Mouse (Mus musculus) frontal cortex, adult 2 months (tissue): Measurements from ENCODE around the gene Gm20388. TPM values are rescaled to one million over a fixed set of nuclear protein-coding genes. Genes with fewer than 3 reads are reported as not detected.

Experiments used
- DNase-seq, 2 experiments: peaks; one replicate each; pipeline ENCODE4 v3.0.0; 2022; ENCODE audit warnings: low spot score in 1 of 2; ENCODE audit errors: extremely low spot score in 1 of 2
- polyA plus RNA-seq: library from polyadenylated mRNA; depleted of rRNA; stranded (reverse); fragments of >200 nt; gene quantifications from 2 replicates; pipeline ENCODE4 v1.2.3, GENCODE M21; 2012

Gene Gm20388
- polyA plus RNA-seq, 1 experiment = 22.2 TPM

DNA sequence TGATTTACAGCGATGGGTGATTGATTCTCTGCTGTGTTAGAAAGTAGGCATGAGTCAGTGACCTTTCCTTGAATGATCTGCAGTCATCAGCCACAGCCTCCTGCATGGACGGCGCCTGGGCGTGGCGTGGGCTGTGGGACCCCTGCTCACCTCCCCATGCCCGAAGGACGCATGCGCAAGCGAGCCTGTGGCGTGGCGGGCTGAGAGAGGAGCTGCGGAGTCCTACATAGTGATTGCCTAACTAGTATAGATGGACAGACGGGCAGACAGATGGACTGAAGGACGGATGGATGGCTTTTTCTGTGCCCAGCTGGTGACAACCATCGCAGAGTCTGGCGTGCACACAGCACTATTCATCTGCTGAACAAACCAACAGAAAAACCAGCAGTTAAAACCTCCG lies 1106.0 kb downstream of the Gm20388 start:
- DNase-seq = peak in 1 of 2 experiments; percentile 3

DNA sequence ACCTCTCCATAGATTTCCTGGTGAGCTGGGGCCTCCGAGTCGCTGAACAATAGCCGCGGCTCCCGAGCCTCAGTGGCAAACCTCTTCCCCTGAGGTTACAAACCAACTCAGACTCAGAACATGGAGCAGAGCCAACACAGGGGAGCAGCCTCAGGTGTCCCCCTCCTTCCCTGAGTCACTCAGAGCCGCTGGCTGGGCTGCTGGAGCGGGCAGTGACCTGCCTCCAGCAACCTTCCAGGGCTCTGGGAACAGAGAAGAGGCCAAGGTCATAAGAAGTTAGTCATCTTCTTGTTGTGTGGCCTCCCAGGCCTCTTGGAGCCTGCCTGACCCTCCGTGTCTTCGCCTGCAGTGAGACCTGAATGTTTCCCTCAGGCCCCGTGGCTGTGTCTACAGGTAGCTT lies 1107.6 kb downstream of the Gm20388 start:
- no peak for DNase-seq

DNA sequence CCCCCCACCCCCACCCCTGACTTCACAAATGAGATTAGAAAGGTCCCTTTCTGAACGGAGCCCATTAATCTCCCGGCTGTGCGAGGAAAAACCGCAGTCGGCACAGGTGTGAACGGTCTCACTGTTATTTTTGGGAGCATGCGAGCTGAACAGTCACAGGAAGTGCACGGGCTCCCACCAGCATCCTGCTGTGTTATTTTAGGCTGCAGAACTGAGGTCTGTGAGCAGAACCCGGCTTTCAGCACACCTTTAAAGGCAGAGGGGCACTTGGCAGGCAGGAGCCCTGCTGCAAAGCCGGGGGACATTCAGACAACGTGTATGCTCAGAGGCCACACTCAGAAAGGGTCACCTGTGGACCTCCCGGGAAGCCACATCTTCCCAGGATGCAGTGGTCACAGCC lies 1110.8 kb downstream of the Gm20388 start:
- no peak for DNase-seq

GRCm38 (mm10) chr8:121023003-121023402 lies 1112.4 kb downstream of the Gm20388 start:
- DNase-seq = no peak

- DNase-seq = no peak
These were observed 1113.1 kb downstream of the Gm20388 start for GRCm38 (mm10) chr8:121023736-121024135.

- no peak for DNase-seq
These were observed 1114.8 kb downstream of the Gm20388 start for GRCm38 (mm10) chr8:121025486-121025885.

- no peak for DNase-seq
These were observed 1117.1 kb downstream of the Gm20388 start for GRCm38 (mm10) chr8:121027787-121028186.

DNA sequence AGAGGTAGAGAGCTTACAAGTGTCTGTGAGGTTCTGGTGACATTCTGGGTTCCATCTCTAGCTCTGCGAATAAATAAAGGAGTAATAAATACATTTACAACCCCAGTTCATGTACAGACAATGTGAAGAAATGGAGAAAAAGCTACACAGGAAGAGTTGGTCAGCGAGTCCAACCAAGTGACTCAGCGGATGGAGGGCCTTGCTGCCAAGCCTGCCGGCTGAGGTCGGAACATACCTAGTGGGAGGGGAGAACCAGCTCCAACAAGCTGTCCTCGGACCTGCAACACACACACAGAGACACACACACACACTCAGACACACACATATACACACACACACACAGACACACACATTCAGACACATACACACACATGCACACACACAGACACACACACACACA lies 1118.4 kb downstream of the Gm20388 start:
- no peak for DNase-seq

GRCm38 (mm10) chr8:121030496-121031040 lies 1119.9 kb downstream of the Gm20388 start:
- DNase-seq = peak in 1 of 2 experiments; percentile 13

DNA sequence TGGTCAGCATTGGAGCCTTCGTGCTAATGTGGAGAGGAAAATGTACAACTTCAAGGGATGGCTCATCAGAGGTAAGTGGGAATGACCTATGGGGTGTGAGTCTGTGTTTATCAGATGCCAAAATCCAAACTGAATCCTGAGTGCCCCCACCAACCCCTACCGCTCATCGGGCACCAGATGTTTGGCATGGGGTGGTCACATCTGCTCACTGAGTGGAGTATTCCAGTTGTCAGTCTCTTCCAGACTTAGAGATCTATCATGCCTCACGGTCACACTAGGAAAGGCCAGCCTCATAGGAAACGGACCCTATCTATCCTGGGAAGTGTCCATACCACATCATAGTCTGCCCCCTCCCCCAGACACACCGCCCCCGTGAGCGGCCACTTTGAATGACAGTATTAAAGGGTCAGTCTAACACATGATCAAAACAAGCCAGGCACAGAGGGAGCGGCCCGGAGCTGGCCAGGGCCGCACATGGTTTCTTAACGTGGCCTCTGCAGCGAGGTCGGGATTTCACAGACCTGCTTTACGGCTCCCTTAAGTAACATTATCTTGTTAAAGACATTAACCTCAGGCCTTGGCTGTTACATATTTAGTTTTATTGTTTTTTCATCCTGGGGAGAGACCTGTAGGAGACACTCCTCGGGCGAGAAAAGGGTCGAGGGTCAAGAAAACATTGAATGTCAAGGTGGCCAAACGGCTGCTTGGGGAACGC lies 1122.8 kb downstream of the Gm20388 start:
- DNase-seq = no peak

- no peak for DNase-seq
These were observed 1125.0 kb downstream of the Gm20388 start for GRCm38 (mm10) chr8:121035611-121036010.

DNA sequence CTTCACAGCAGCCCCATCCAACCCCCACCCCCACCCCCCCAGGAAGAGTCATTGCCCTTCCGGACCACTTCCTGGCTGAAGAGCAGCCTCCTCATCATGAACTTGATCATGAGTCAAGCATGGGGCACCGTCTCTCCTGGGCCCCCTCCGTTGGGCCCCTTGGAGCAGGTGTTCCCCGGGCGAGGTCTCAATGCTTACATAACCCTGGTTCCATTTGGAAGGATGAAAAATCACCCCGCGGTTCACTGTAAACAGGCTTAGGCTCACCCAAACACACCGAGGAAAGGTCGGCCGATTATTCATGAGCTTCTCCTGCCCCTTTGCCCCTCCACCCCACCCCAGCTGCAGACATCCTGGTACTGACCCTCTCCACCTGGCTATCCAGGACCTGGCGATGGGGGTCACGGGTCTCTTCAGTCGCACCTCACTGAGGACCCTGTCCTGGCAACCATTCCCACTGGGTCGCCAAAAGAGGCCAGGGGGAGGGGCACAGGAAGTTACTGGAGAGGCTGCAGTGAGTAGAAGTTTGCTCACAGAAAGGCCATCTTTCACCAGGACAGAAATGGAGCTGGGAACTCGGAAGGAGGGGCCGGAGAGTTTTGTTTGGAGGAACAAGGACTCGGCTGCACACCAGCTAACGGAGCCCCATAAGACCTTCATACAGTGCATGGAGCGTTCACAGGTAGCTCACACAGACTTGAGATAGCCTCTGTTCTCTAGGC lies 1133.2 kb downstream of the Gm20388 start:
- DNase-seq = no peak

GRCm38 (mm10) chr8:121047441-121047840 lies 1136.8 kb downstream of the Gm20388 start:
- DNase-seq = no peak

DNA sequence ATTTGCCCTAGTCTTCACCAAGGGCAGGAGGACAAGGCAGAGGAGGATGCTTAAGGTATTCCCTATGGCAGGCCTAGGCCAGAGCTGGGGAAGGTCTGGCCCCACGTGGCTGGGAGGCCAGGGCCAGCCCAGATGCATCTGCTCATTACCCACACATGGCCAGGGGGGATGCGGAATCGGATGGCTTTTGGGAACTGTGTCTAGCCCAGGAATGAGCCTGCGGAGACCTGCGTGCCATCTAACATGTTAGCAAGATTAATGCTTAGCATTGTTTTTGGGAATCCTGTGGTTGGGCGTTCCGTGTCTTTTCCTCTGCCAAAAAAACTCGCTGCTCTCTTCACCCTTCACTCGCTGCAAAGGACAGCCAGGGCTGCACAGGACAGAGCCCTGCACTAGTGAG lies 1147.4 kb downstream of the Gm20388 start:
- DNase-seq = no peak

DNA sequence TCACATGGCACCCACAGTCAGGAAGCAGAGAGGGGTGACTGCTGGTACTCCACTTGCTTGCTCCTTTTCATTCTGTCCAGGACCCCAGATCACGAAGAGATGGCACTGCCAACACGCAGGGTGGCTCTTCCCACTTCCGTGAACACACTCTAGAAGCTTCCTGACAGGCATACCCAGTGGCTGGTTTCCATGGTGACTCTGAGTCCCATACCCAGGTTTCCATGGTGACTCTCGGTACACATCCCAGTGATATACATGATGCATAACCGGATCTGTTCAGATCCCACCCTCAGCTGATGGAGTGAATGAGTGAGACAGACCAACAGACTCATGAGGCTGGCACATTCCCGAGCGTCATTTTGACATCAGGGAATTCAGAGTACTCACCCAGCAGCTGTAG lies 1148.5 kb downstream of the Gm20388 start:
- peak; percentile 41 to 56 for DNase-seq

DNA sequence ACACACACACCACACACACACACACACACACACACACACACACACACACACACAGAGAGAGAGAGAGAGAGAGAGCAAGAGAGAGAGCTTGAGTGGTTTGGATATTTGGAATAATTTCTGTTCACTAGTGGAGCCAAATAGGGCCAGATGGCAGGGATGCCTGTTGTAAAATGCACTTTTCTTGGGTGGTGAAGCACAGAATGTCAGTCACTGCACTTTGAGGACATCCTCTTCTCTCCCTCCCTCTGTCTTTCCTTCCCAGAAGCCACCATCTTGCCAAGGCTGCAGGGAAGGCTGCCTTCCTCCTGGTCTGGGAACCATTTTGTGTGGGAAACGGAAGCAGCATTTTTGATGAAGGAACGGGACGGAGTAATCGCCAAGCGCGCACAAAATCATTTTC lies 1151.9 kb downstream of the Gm20388 start:
- no peak for DNase-seq

GRCm38 (mm10) chr8:121063649-121064048 lies 1153.0 kb downstream of the Gm20388 start:
- DNase-seq = no peak

GRCm38 (mm10) chr8:121071454-121071853 lies 1160.8 kb downstream of the Gm20388 start:
- DNase-seq = no peak

- no peak for DNase-seq
These were observed 1161.9 kb downstream of the Gm20388 start for GRCm38 (mm10) chr8:121072406-121073130.

- no peak for DNase-seq
These were observed 1162.8 kb downstream of the Gm20388 start for GRCm38 (mm10) chr8:121073174-121074107.
